Mouse (Mus musculus): Measurements from ENCODE around the gene Gas2l2.

DNA sequence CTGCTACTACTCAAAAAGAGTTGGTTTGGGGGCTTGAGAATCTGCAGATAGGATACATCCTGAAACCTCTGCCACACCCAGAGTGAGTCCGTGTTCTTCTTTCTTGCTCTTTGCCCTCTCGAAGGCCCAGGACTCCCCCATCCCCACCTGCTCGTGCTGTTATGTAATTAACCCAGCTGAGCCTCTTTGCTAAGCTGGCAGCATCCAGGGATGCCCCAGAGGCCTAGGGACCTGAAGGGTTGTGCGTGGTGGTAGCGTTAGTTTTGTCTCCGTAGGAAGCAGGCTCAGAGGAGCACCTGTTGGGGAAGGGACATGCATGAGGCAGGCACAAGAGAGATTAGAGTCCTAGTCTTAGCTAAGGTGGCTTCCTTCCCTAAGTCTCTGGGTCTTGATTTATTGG lies 18.7 kb downstream of the Gas2l2 start:
- no peak for TF ChIP-seq POLR2A (IDR thresholded peaks at IDR 0.05; ENCODE audit: extremely low read depth, insufficient read depth, low read length)
- no peak for TF ChIP-seq CTCF (IDR thresholded peaks at IDR 0.05; ENCODE audit: low read depth, low read length)

Data from liver, adult 2 months (tissue).